Mouse (Mus musculus) stomach, embryonic 14.5 days (tissue): Measurements from ENCODE around the gene Bcl2l14. TPM values are rescaled to one million over a fixed set of nuclear protein-coding genes. Genes with fewer than 3 reads are reported as not detected.

Source experiments
- ATAC-seq: fragments of 200-750 bp; cut with Nextera tagmentation; 2 replicates; pipeline ENCODE4 v1.8.0; 2017; ENCODE audit warnings: low read depth, moderate TSS enrichment; ENCODE audit not compliant: insufficient number of reproducible peaks, insufficient read depth, low FRiP score
- H3K27ac ChIP-seq: fragments of 300-500 bp; sonication (generic); 2 replicates; pipeline ENCODE4 v1.5.1; 2014; ENCODE audit warnings: mild to moderate bottlenecking, low read length, moderate library complexity, mixed read lengths
- H3K27me3 ChIP-seq: fragments of 300-500 bp; sonication (generic); 2 replicates; pipeline ENCODE4 v1.6.1; 2014; ENCODE audit warnings: low read length, control low read depth, mixed read lengths; ENCODE audit not compliant: control insufficient read depth, insufficient read depth
- H3K36me3 ChIP-seq: fragments of 300-500 bp; sonication (generic); 2 replicates; pipeline ENCODE4 v1.6.1; 2014; ENCODE audit warnings: mild to moderate bottlenecking, control low read depth, low read length, moderate library complexity, mixed read lengths; ENCODE audit not compliant: control insufficient read depth, insufficient read depth
- H3K4me1 ChIP-seq: fragments of 300-500 bp; sonication (generic); 2 replicates; pipeline ENCODE4 v1.6.1; 2014; ENCODE audit warnings: low read length, control low read depth, mixed read lengths; ENCODE audit not compliant: control insufficient read depth, insufficient read depth
- H3K4me2 ChIP-seq: fragments of 300-500 bp; sonication (generic); replicated peaks from 2 replicates; pipeline ENCODE4 v1.6.1; 2014; ENCODE audit warnings: low read depth, low read length, control low read depth
- H3K4me3 ChIP-seq: fragments of 300-500 bp; sonication (generic); 2 replicates; pipeline ENCODE4 v1.5.1; 2014; ENCODE audit warnings: low read depth, low read length, control low read depth
- H3K9ac ChIP-seq: fragments of 300-500 bp; sonication (generic); replicated peaks from 2 replicates; pipeline ENCODE4 v1.6.1; 2014; ENCODE audit warnings: low read depth, mild to moderate bottlenecking, control low read depth, low read length, moderate library complexity, mixed read lengths
- H3K9me3 ChIP-seq: fragments of 300-500 bp; sonication (generic); 2 replicates; pipeline ENCODE4 v1.6.1; 2016; ENCODE audit warnings: low read depth, low read length, control low read depth; ENCODE audit not compliant: control insufficient read depth
- WGBS: fragments of 180-500 bp; shearing (Covaris S2); extraction: QIAGEN DNeasy Blood & Tissue Kit; methylation state at CpG from one replicate; pipeline ENCODE4 v1.1.7; 2014; 5-methylcytosine and 5-hydroxymethylcytosine counted together
- polyA plus RNA-seq: library from polyadenylated mRNA; unstranded; fragments of >200 nt; fragmentation: Nextera tagmentation; extraction: Ambion mirVana; gene quantifications from 2 replicates; pipeline ENCODE4 v1.2.1, GENCODE M21; 2014

Gene Bcl2l14
- polyA plus RNA-seq, 1 experiment from 2014 or later = 12.3 TPM

GRCm38 (mm10) chr6:134441716-134442115, 45.6 kb downstream of the Bcl2l14 start:
- H3K36me3 ChIP-seq = no peaks in the 10 kb centered on the region; the same call in 1 of the 2 replicates
- H3K27ac ChIP-seq = no peak overlapping the region
- 86% methylated on average over 3 of the region's 3 CpGs for WGBS
- no peak overlapping the region for H3K4me3 ChIP-seq
- peaks cover 17% of the 10 kb centered on the region; the same call in 1 of the 2 replicates for H3K4me1 ChIP-seq
- no peaks in the 10 kb centered on the region for H3K27me3 ChIP-seq
- no peak overlapping the region for H3K4me2 ChIP-seq
- no peaks in the 10 kb centered on the region for H3K9me3 ChIP-seq
- no peak overlapping the region for H3K9ac ChIP-seq
- no peak for ATAC-seq

GRCm38 (mm10) chr6:134442219-134442618, 46.1 kb downstream of the Bcl2l14 start:
- Histone ChIP-seq H3K4me3 (no peak overlapping the region), H3K36me3 (no peaks in the 10 kb centered on the region; the same call in 1 of the 2 replicates), H3K9ac (no peak overlapping the region), H3K27me3 (no peaks in the 10 kb centered on the region), H3K4me1 (peaks cover 17% of the 10 kb centered on the region; the same call in 1 of the 2 replicates), H3K4me2 (no peak overlapping the region), H3K9me3 (no peaks in the 10 kb centered on the region), H3K27ac (no peak overlapping the region)
- ATAC-seq = no peak
- WGBS = 82% methylated on average over 5 of the region's 5 CpGs

GRCm38 (mm10) chr6:134443198-134443904, 47.2 kb downstream of the Bcl2l14 start:
- Histone ChIP-seq H3K4me1 (peaks cover 17% of the 10 kb centered on the region; the same call in 1 of the 2 replicates), H3K9me3 (no peaks in the 10 kb centered on the region), H3K9ac (no peak overlapping the region), H3K27me3 (no peaks in the 10 kb centered on the region), H3K4me3 (no peak overlapping the region), H3K27ac (peak overlapping the region; percentile 80), H3K36me3 (no peaks in the 10 kb centered on the region; the same call in 1 of the 2 replicates), H3K4me2 (no peak overlapping the region)
- WGBS = 50% methylated on average over 9 of the region's 9 CpGs
- ATAC-seq = peak; percentile 85

- Histone ChIP-seq H3K36me3 (no peaks in the 10 kb centered on the region; the same call in 1 of the 2 replicates), H3K9ac (no peak overlapping the region), H3K9me3 (no peaks in the 10 kb centered on the region), H3K27me3 (no peaks in the 10 kb centered on the region), H3K27ac (peak overlapping the region; percentile 80), H3K4me3 (no peak overlapping the region), H3K4me1 (peaks cover 17% of the 10 kb centered on the region; the same call in 1 of the 2 replicates), H3K4me2 (no peak overlapping the region)
- no peak for ATAC-seq
- 32% methylated on average over 5 of the region's 5 CpGs for WGBS
Measured at GRCm38 (mm10) chr6:134443925-134444324, 47.8 kb downstream of the Bcl2l14 start.

GRCm38 (mm10) chr6:134448451-134448850, 52.3 kb downstream of the Bcl2l14 start:
- Histone ChIP-seq H3K27ac (no peak overlapping the region), H3K4me3 (no peak overlapping the region), H3K4me2 (no peak overlapping the region), H3K36me3 (peaks cover 29% of the 10 kb centered on the region), H3K9ac (no peak overlapping the region), H3K27me3 (no peaks in the 10 kb centered on the region), H3K9me3 (no peaks in the 10 kb centered on the region), H3K4me1 (peaks cover 9% of the 10 kb centered on the region; the same call in 1 of the 2 replicates)
- 86% methylated on average over 12 of the region's 12 CpGs for WGBS
- no peak for ATAC-seq

GRCm38 (mm10) chr6:134449958-134450357, 53.8 kb downstream of the Bcl2l14 start:
- no peak overlapping the region for H3K4me3 ChIP-seq
- H3K27me3 ChIP-seq = no peaks in the 10 kb centered on the region
- no peak for ATAC-seq
- H3K27ac ChIP-seq = no peak overlapping the region
- H3K4me1 ChIP-seq = no peaks in the 10 kb centered on the region
- H3K9me3 ChIP-seq = no peaks in the 10 kb centered on the region
- H3K36me3 ChIP-seq = peaks cover 44% of the 10 kb centered on the region
- no peak overlapping the region for H3K4me2 ChIP-seq
- no peak overlapping the region for H3K9ac ChIP-seq
- WGBS = 64% methylated on average over 11 of the region's 11 CpGs

- H3K36me3 ChIP-seq = peaks cover 51% of the 10 kb centered on the region
- no peaks in the 10 kb centered on the region for H3K27me3 ChIP-seq
- no peak overlapping the region for H3K27ac ChIP-seq
- no peak overlapping the region for H3K4me2 ChIP-seq
- no peaks in the 10 kb centered on the region for H3K9me3 ChIP-seq
- no peak overlapping the region for H3K9ac ChIP-seq
- H3K4me1 ChIP-seq = no peaks in the 10 kb centered on the region
- 41% methylated on average over 14 of the region's 14 CpGs for WGBS
- no peak overlapping the region for H3K4me3 ChIP-seq
- peak; percentile 51; the same call in 1 of the 2 replicates for ATAC-seq
Measured at GRCm38 (mm10) chr6:134450661-134451119, 54.6 kb downstream of the Bcl2l14 start.

- Histone ChIP-seq H3K4me1 (no peaks in the 10 kb centered on the region), H3K9ac (no peak overlapping the region), H3K27me3 (no peaks in the 10 kb centered on the region), H3K27ac (no peak overlapping the region), H3K36me3 (peaks cover 77% of the 10 kb centered on the region), H3K4me2 (no peak overlapping the region), H3K9me3 (no peaks in the 10 kb centered on the region), H3K4me3 (no peak overlapping the region)
- 100% methylated on average over 1 of the region's 1 CpGs for WGBS
- no peak for ATAC-seq
Measured at GRCm38 (mm10) chr6:134454093-134454492, 58.0 kb downstream of the Bcl2l14 start.
